In genomic region chr8:77988291-77989056, GRCm38 (mm10) we compare ENCODE assay signal across 18 mouse cellular contexts.
DNase-seq lines count a peak whose midpoint lies in the region; ATAC-seq and TF ChIP-seq lines count a peak whose summit lies in the region.
"Had no signal": no experiment of that assay in that cellular context is flagged by ENCODE, and none has a peak within 500 bp of the region (broad histone marks: within the 10 kb centered on the region; RNA-seq: fewer than 3 reads in every experiment).

No protein-coding gene starts in this region.

- H3K36me3 ChIP-seq in kidney, adult 2 months (ENCODE audit: control insufficient read depth, insufficient read depth, low read length) = no peaks in the 10 kb centered on the region
- H3K36me3 ChIP-seq in kidney, embryonic 15.5 days = no peaks in the 10 kb centered on the region
- H3K36me3 ChIP-seq in heart, embryonic 15.5 days = no peaks in the 10 kb centered on the region
- H3K36me3 ChIP-seq in liver, embryonic 13.5 days = no peaks in the 10 kb centered on the region
- H3K36me3 ChIP-seq in midbrain, embryonic 13.5 days = no peaks in the 10 kb centered on the region
- H3K36me3 ChIP-seq: embryonic facial prominence, embryonic 13.5 days; forebrain, embryonic 12.5 days; hindbrain, embryonic 15.5 days; limb, embryonic 15.5 days had no signal

- H3K4me3 ChIP-seq in kidney, adult 2 months (ENCODE audit: insufficient read depth, low read depth, low read length) = no peak overlapping the region
- H3K4me3 ChIP-seq in kidney, embryonic 15.5 days (replicated peaks) = no peak overlapping the region
- H3K4me3 ChIP-seq in heart, embryonic 15.5 days = no peak overlapping the region
- no peak overlapping the region for H3K4me3 ChIP-seq in liver, embryonic 13.5 days (replicated peaks)
- H3K4me3 ChIP-seq in midbrain, embryonic 13.5 days (replicated peaks) = no peak overlapping the region
- H3K4me3 ChIP-seq: embryonic facial prominence, embryonic 13.5 days; forebrain, embryonic 12.5 days; hindbrain, embryonic 15.5 days; layer of hippocampus, adult 2 months; left cerebral cortex, adult 2 months; limb, embryonic 15.5 days had no signal

- TF ChIP-seq POLR2A in kidney, adult 2 months (IDR thresholded peaks at IDR 0.05; ENCODE audit: low read depth, low read length) = no peak

- no peak for ATAC-seq in kidney, embryonic 15.5 days (replicated peaks; ENCODE audit: low FRiP score)
- ATAC-seq in heart, embryonic 15.5 days (replicated peaks; ENCODE audit: insufficient number of reproducible peaks, insufficient read depth, low FRiP score, low read depth) = peak; percentile 97
- ATAC-seq in liver, embryonic 13.5 days (ENCODE audit: low read depth) = peak; percentile 80
- ATAC-seq in midbrain, embryonic 13.5 days = no peak

- H3K9ac ChIP-seq in kidney, embryonic 15.5 days = no peak overlapping the region
- no peak overlapping the region for H3K9ac ChIP-seq in heart, embryonic 15.5 days
- H3K9ac ChIP-seq in liver, embryonic 13.5 days = no peak overlapping the region
- H3K9ac ChIP-seq in midbrain, embryonic 13.5 days (replicated peaks) = no peak overlapping the region
- H3K9ac ChIP-seq: embryonic facial prominence, embryonic 13.5 days; forebrain, embryonic 12.5 days; hindbrain, embryonic 15.5 days; limb, embryonic 15.5 days had no signal

- WGBS in kidney, adult 2 months = 62% methylated on average over 8 of the region's 8 CpGs
- 63% methylated on average over 8 of the region's 8 CpGs for WGBS in kidney, embryonic 15.5 days
- WGBS in heart, embryonic 15.5 days = 22% methylated on average over 8 of the region's 8 CpGs
- 42% methylated on average over 8 of the region's 8 CpGs for WGBS in liver, embryonic 13.5 days (ENCODE audit: insufficient replicate concordance)
- 88% methylated on average over 8 of the region's 8 CpGs for WGBS in midbrain, embryonic 13.5 days

- no peak overlapping the region for H3K4me2 ChIP-seq in kidney, embryonic 15.5 days
- H3K4me2 ChIP-seq in heart, embryonic 15.5 days = no peak overlapping the region
- H3K4me2 ChIP-seq in liver, embryonic 13.5 days = no peak overlapping the region
- H3K4me2 ChIP-seq in midbrain, embryonic 13.5 days (replicated peaks) = no peak overlapping the region
- H3K4me2 ChIP-seq: embryonic facial prominence, embryonic 13.5 days; forebrain, embryonic 12.5 days; hindbrain, embryonic 15.5 days; limb, embryonic 15.5 days; midbrain, embryonic 11.5 days had no signal

- no peaks in the 10 kb centered on the region for H3K9me3 ChIP-seq in kidney, embryonic 15.5 days (replicated peaks)
- no peaks in the 10 kb centered on the region for H3K9me3 ChIP-seq in heart, embryonic 15.5 days (replicated peaks)
- no peaks in the 10 kb centered on the region for H3K9me3 ChIP-seq in liver, embryonic 13.5 days (replicated peaks)
- no peaks in the 10 kb centered on the region for H3K9me3 ChIP-seq in midbrain, embryonic 13.5 days
- H3K9me3 ChIP-seq: embryonic facial prominence, embryonic 13.5 days; forebrain, embryonic 12.5 days; hindbrain, embryonic 15.5 days; limb, embryonic 15.5 days had no signal

- TF ChIP-seq CTCF in kidney, adult 2 months (conservative IDR thresholded peaks at IDR 0.05; ENCODE audit: insufficient read depth, insufficient read length, low read depth, low read length) = no peak

- peak; percentile 33 for DNase-seq in kidney, adult 2 months
- DNase-seq in heart, adult 11 months = peak; percentile 97
- no peak for DNase-seq in liver, embryonic 13.5 days
- DNase-seq in c-Kit-positive CD71-positive TER-119-positive erythroid progenitor cells, embryonic 14.5 days (ENCODE audit: low spot score) = no peak
- no peak for DNase-seq in gastrocnemius, postnatal 10 days
- DNase-seq: cerebellum, adult 9-11 months; right cerebral cortex, postnatal 14 days; thymus, adult 18-20 months had no signal

- no peaks in the 10 kb centered on the region; the same call in 1 of the 2 replicates for H3K27me3 ChIP-seq in kidney, adult 2 months (replicated peaks; ENCODE audit: control insufficient read depth, insufficient read depth, low read length)
- H3K27me3 ChIP-seq in kidney, embryonic 15.5 days = no peaks in the 10 kb centered on the region
- no peaks in the 10 kb centered on the region for H3K27me3 ChIP-seq in heart, embryonic 15.5 days
- no peaks in the 10 kb centered on the region for H3K27me3 ChIP-seq in liver, embryonic 13.5 days
- H3K27me3 ChIP-seq in midbrain, embryonic 13.5 days = no peaks in the 10 kb centered on the region
- H3K27me3 ChIP-seq: embryonic facial prominence, embryonic 13.5 days; forebrain, embryonic 12.5 days; hindbrain, embryonic 15.5 days; limb, embryonic 15.5 days had no signal

- H3K4me1 ChIP-seq in kidney, adult 2 months (ENCODE audit: control insufficient read depth, insufficient read depth, low read length) = no peaks in the 10 kb centered on the region
- H3K4me1 ChIP-seq in kidney, embryonic 15.5 days = no peaks in the 10 kb centered on the region
- peaks cover 19% of the 10 kb centered on the region for H3K4me1 ChIP-seq in heart, embryonic 15.5 days (replicated peaks)
- 0 out of 2 replicates have a peak, but pooled peaks cover 3% of the 10 kb centered on the region for H3K4me1 ChIP-seq in liver, embryonic 13.5 days (replicated peaks)
- no peaks in the 10 kb centered on the region for H3K4me1 ChIP-seq in midbrain, embryonic 13.5 days (replicated peaks)
- H3K4me1 ChIP-seq: forebrain, embryonic 12.5 days; hindbrain, embryonic 15.5 days; limb, embryonic 15.5 days had no signal

- H3K27ac ChIP-seq in kidney, adult 2 months (ENCODE audit: insufficient read depth, low read depth, low read length) = no peak overlapping the region
- H3K27ac ChIP-seq in kidney, embryonic 15.5 days = no peak overlapping the region
- H3K27ac ChIP-seq in heart, embryonic 15.5 days = peak overlapping the region; percentile 92
- peak overlapping the region; percentile 34 for H3K27ac ChIP-seq in liver, embryonic 13.5 days
- no peak overlapping the region for H3K27ac ChIP-seq in midbrain, embryonic 13.5 days
- H3K27ac ChIP-seq: embryonic facial prominence, embryonic 13.5 days; forebrain, embryonic 12.5 days; hindbrain, embryonic 15.5 days; layer of hippocampus, adult 2 months; left cerebral cortex, adult 2 months; limb, embryonic 15.5 days had no signal

Comparison
In these comparisons a context has a peak if more than half of its experiments do, and no peak if none do; other contexts are left out.
1. DNase-seq: peak in kidney, adult 2 months (single experiment) and heart, adult 11 months (single experiment); none in liver, embryonic 13.5 days (single experiment), c-Kit-positive CD71-positive TER-119-positive erythroid progenitor cells, embryonic 14.5 days (single experiment) and gastrocnemius, postnatal 10 days (single experiment).
2. H3K27ac ChIP-seq: peak in heart, embryonic 15.5 days (single experiment) and liver, embryonic 13.5 days (single experiment); none in kidney, adult 2 months (single experiment), kidney, embryonic 15.5 days (single experiment) and midbrain, embryonic 13.5 days (single experiment).
3. ATAC-seq: peak in heart, embryonic 15.5 days (single experiment) and liver, embryonic 13.5 days (single experiment); none in kidney, embryonic 15.5 days (single experiment) and midbrain, embryonic 13.5 days (single experiment).